Mouse (Mus musculus) gastrocnemius, adult 2 months (tissue): Measurements from ENCODE around the gene Lrrc4c. TPM values are rescaled to one million over a fixed set of nuclear protein-coding genes. Genes with fewer than 3 reads are reported as not detected.

Experiments used
- DNase-seq: peaks from one replicate; pipeline ENCODE4 v3.0.0; 2022
- H3K27ac ChIP-seq: fragments of 200-600 bp; 2 replicates; pipeline ENCODE4 v1.8.1; 2022; ENCODE audit warnings: mild to moderate bottlenecking
- H3K4me3 ChIP-seq: fragments of 200-600 bp; 2 replicates; pipeline ENCODE4 v1.8.1; 2022; ENCODE audit warnings: mild to moderate bottlenecking, moderate library complexity
- CTCF ChIP-seq: fragments of 200-600 bp; IDR thresholded peaks from 2 replicates; pipeline ENCODE4 v1.8.1; 2022; ENCODE audit warnings: antibody characterized with exemption, mild to moderate bottlenecking, moderate library complexity
- intact Hi-C: fragments of 180-260 bp; cut with DNase I; formaldehyde crosslinking; loops from one replicate; pipeline ENCODE4 v1.15.1; 2025
- total RNA-seq, 2 experiments: library from RNA; stranded (reverse); gene quantifications; 2 replicates each; pipeline ENCODE4 v1.2.3; 2021

The Lrrc4c gene
- total RNA-seq, 2 experiments from 2014 or later = 0.10 to 0.11 TPM

GRCm38 (mm10) chr2:96763538-96763937 lies 445.6 kb downstream of the Lrrc4c start:
- H3K4me3 ChIP-seq = no peak overlapping the region
- H3K27ac ChIP-seq = no peak overlapping the region
- no peak for DNase-seq
- intact Hi-C loops = no loop called here
- no peak for TF ChIP-seq CTCF

- TF ChIP-seq CTCF = no peak
- DNase-seq = no peak
- Histone ChIP-seq H3K4me3 (no peak overlapping the region), H3K27ac (no peak overlapping the region)
- intact Hi-C loops = no loop called here
Measured at GRCm38 (mm10) chr2:96775376-96775775, 457.4 kb downstream of the Lrrc4c start.

- TF ChIP-seq CTCF = no peak
- no peak overlapping the region for H3K4me3 ChIP-seq
- intact Hi-C loops = no loop called here
- no peak overlapping the region for H3K27ac ChIP-seq
- no peak for DNase-seq
Measured at GRCm38 (mm10) chr2:96796681-96797385, 478.9 kb downstream of the Lrrc4c start.

DNA sequence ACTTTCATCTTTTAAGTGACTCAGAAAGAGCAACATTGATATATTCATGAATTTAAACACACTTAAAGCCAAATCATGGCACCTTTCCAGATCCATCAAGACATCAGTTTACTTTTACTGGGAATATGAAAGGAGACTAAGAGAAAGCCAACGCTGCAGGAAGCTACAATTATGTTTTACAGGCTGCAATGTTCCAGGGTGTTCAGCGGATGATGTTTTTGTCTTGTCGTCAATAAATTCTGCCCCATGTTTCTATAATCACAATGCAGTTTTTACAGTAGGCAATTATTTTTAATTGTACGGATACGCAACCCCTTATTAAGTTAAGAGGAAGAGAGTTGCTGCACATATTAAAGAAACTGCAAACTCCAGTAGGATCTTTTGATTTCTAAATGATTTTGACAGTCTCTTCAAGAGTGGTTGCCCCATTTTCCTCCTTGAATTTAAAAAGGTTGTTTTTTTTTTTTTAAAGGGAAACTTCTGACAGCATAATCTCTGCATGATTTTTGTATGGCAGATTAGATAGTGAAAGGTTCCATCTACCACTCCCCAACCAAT lies 532.9 kb downstream of the Lrrc4c start:
- no peak overlapping the region for H3K4me3 ChIP-seq
- intact Hi-C loops = no loop called here
- no peak for DNase-seq
- H3K27ac ChIP-seq = no peak overlapping the region
- no peak for TF ChIP-seq CTCF

DNA sequence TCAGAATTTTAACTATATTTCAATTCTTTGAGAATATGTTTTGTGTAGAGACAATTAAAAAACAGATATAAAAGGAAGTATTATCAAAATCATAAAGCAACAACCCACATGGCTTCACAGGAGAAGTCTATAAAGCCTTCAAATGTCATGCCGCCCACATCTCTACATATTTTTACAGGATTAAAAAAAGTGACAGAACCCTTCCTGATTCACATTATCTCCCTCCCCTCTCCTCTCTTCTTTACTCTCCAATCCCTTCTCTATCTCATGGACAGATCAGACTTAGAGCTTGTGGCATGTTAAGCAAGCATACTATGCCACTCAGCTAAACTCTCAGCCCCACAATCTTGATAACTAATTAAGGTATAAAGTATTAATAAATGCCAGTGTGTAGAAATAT lies 535.8 kb downstream of the Lrrc4c start:
- Histone ChIP-seq H3K27ac (no peak overlapping the region), H3K4me3 (no peak overlapping the region)
- intact Hi-C loops = no loop called here
- DNase-seq = no peak
- no peak for TF ChIP-seq CTCF

DNA sequence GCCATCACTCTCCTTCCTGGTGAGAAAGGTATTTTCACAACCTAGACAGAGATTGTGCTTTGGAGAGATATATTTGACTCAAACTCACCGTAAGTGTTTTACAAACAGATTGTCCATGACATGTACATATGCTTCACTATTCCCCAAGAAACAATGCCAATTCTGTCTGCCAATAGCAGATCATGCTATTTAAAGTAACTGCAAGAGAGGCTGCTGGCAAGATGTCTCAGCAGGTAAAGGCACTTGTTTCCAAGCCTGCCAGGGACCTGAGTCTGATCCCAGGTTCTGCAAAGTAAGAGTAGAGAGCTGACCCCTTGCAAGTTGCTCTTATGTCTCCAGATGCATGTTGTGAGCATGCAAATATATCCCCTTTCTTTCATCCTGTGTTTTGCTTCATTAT lies 558.1 kb downstream of the Lrrc4c start:
- DNase-seq = no peak
- H3K4me3 ChIP-seq = no peak overlapping the region
- TF ChIP-seq CTCF = no peak
- intact Hi-C loops = no loop called here
- H3K27ac ChIP-seq = no peak overlapping the region

- no peak for DNase-seq
- no peak overlapping the region for H3K27ac ChIP-seq
- no peak overlapping the region for H3K4me3 ChIP-seq
- intact Hi-C loops = no loop called here
- TF ChIP-seq CTCF = no peak
Measured at GRCm38 (mm10) chr2:96949531-96949930, 631.6 kb downstream of the Lrrc4c start.

DNA sequence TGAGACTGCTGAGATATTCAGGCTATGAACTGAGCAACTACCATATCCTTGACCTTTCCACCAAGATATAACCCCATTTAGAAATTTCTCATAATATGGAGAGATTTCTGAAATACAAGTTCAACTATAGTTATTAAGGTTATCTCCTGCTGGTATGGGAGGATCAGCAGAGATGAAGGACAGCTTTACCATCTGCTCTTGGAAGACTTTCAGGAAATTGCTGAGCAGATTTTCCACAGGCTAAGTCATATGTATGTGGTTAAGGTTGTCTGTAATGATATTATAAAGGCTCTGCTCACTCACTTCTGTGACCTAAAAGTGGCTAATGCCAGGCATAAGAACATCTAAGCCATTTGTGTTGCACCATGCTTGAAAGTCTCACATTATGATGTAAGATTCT lies 681.6 kb downstream of the Lrrc4c start:
- Histone ChIP-seq H3K4me3 (no peak overlapping the region), H3K27ac (no peak overlapping the region)
- intact Hi-C loops = no loop called here
- TF ChIP-seq CTCF = no peak
- no peak for DNase-seq

- TF ChIP-seq CTCF = no peak
Measured at GRCm38 (mm10) chr2:97018319-97018718, 700.4 kb downstream of the Lrrc4c start.

DNA sequence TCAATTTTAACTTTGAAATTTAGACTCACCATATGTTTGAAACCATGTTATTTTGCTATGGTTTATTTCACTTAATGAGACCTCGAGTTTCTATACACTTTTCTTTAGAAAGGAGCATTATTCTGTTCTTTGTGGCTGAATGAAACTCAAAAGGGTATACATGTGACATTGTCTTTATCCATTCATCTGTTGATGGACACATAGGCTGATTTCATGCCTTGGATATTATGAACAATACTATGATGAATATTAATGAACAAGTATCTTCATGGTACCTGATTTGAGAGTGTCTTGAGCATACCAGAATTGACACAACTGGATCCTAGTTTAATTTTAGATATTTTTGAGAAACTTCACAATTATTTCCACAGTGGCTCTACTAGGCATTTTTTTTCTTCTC lies 709.0 kb downstream of the Lrrc4c start:
- no peak overlapping the region for H3K4me3 ChIP-seq
- DNase-seq = no peak
- TF ChIP-seq CTCF = no peak
- intact Hi-C loops = no loop called here
- H3K27ac ChIP-seq = no peak overlapping the region

More at GRCm38 (mm10) chr2:97018319-97018718, 700.4 kb downstream of the Lrrc4c start:
- Histone ChIP-seq H3K27ac (no peak overlapping the region), H3K4me3 (no peak overlapping the region)
- no peak for DNase-seq
- intact Hi-C loops = no loop called here

DNA sequence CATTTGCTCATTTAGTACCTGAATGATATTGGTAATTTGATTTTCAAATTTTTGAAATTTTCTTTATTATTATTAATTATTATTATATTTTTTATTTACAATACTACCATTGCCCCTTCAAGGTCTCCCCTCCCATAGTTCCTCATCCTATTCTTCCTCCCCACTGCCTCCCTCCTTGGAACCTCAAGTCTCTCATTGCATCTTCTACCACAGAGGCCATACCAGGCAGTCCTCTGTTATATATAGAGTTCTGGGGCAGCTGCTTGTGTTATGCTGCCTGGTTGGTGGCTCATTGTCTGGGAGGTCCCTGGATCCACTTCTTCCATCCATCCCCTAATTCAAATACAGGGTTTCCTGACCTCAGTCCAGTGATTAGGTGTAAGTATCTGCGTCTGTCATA lies 709.6 kb downstream of the Lrrc4c start:
- intact Hi-C loops = no loop called here
- no peak for DNase-seq
- H3K27ac ChIP-seq = no peak overlapping the region
- no peak for TF ChIP-seq CTCF
- no peak overlapping the region for H3K4me3 ChIP-seq

DNA sequence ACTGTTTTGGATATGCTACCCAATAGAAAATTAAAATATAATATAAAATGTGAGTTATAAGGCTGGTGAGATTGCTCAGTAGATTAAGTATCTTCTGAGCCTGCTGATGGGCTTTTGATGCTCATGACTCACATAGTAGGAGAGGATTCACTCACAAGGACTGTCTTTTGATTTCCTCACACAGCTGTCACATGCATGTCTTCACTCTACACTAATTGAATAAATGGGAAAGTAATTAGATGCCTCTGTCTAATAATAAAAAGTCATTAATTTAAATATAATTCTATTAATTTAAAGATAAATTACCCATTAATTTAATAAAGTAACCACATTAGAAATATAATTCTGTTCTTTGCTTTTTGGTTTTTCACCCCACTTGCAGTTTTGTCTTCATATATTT lies 718.4 kb downstream of the Lrrc4c start:
- DNase-seq = no peak
- Histone ChIP-seq H3K4me3 (no peak overlapping the region), H3K27ac (no peak overlapping the region)
- intact Hi-C loops = no loop called here
- no peak for TF ChIP-seq CTCF

DNA sequence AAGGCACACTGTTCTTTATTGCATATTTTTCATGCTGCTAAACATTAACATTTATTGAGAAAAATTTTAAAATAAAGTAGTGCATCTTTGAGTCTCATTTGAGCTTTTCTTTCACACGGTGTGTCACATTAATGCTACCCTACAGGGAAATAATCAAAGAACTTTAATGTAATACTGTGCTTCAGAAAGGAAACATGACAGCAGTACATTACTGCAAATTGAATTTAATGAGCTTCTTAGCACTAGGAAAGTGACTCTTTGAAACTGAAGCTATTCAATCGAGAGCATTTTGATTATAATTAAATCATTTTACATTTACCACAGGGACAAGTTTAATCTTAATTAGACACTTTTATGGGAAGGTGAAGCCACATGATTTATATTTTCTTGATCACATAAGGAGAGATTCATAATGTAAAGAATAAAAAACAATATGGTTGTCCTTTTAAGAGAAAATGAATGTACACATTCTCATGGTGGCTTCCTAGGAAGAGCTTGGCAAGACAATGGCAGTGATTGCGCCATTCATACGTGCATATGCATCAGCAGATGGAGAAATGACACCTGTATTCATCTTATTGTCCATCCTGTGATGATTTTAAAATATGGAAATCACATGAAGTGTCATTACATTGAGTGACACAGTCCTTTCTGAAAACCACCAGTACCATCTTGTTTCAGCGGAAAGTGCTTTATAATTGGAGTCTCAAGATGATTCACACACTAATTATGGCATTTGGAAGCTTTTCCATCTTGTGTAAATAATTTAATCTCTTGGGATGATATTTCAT lies 719.2 kb downstream of the Lrrc4c start:
- DNase-seq = no peak
- no peak overlapping the region for H3K27ac ChIP-seq
- intact Hi-C loops = no loop called here
- no peak for TF ChIP-seq CTCF
- no peak overlapping the region for H3K4me3 ChIP-seq
